ENCODE assay signal across 8 mouse cellular contexts in the genomic region with DNA sequence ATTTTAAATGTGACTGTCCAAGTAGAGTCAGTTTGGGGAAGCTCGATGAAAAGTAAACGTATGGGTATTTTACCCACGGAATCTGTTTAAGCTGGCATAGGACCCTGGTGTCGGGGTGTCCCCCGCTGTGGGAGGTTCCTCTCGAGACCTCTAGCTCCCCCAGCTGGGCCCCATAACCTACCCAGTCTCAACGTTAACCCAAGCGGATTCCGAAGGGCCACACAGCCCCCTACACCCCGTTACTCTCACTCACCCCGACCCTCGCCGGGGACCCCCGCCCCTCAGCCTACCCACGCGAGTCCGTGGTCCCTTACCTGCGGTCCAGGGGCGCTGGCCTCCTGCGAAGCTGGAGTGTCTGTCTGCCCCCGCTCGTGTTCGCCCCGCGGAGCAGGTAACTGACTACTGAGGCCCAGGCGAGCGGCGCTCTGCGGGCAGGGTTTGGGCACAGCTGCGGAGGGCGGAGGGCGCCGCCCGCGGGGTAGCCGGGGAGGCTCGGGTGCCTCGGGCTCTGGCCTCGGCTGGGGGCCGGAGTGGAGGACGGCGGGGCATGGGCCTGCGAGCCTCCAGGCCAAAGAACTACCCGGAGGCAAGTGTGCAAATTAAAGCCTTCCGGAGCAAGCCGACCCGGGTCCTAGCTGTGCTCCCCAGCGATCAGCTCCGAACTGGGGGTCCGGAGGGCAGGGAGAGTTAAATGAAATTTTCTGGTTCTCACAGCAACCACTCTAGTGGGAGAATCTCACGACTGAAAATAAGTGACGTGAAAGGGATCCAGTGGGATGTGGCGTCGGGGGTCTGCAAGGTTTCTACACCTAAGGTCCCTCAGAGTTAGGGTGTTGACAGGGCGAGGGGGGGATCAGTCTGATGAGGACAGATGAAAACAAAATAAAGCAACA.
A peak's percentile ranks its signal among the peaks of the same experiment; 100 is the strongest.
DNase-seq lines count a peak whose midpoint lies in the region; ATAC-seq lines count a peak whose summit lies in the region.

No protein-coding gene starts in this region.

- no peak for ATAC-seq in intestine, embryonic 16.5 days
- peak; percentile 51 for ATAC-seq in midbrain, embryonic 14.5 days (ENCODE audit: low FRiP score, low TSS enrichment)

- H3K4me2 ChIP-seq in intestine, embryonic 16.5 days (ENCODE audit: low read depth, low read length), result peak overlapping the region; percentile 99
- peak overlapping the region; percentile 99 for H3K4me2 ChIP-seq in midbrain, embryonic 14.5 days (ENCODE audit: low read length)

- intact Hi-C loops in gastrocnemius, postnatal 36 days (cut with DNase I), result no loop called here

- no peak overlapping the region for H3K9ac ChIP-seq in intestine, embryonic 16.5 days (ENCODE audit: low read depth, low read length)
- no peak overlapping the region for H3K9ac ChIP-seq in midbrain, embryonic 14.5 days (replicated peaks; ENCODE audit: low read length)

- WGBS in heart, embryonic 10.5 days, result 8% methylated on average over 55 of the region's 55 CpGs
- WGBS in intestine, embryonic 16.5 days, result 10% methylated on average over 55 of the region's 55 CpGs
- 6% methylated on average over 55 of the region's 55 CpGs for WGBS in midbrain, embryonic 14.5 days

- H3K27ac ChIP-seq in heart, embryonic 10.5 days, result no peak overlapping the region
- no peak overlapping the region for H3K27ac ChIP-seq in intestine, embryonic 16.5 days (ENCODE audit: low read length)
- no peak overlapping the region for H3K27ac ChIP-seq in midbrain, embryonic 14.5 days (replicated peaks; ENCODE audit: low read depth, low read length)

- peak overlapping the region; percentile 74 for H3K4me3 ChIP-seq in heart, embryonic 10.5 days
- H3K4me3 ChIP-seq in intestine, embryonic 16.5 days (ENCODE audit: low read length), result peak overlapping the region; percentile 65
- H3K4me3 ChIP-seq in midbrain, embryonic 14.5 days (replicated peaks; ENCODE audit: low read depth, low read length), result peak overlapping the region; percentile 58

- H3K36me3 ChIP-seq in heart, embryonic 10.5 days, result no peaks in the 10 kb centered on the region
- H3K36me3 ChIP-seq in intestine, embryonic 16.5 days (ENCODE audit: control insufficient read depth, insufficient read depth, low read length), result no peaks in the 10 kb centered on the region
- H3K36me3 ChIP-seq in midbrain, embryonic 14.5 days (ENCODE audit: control insufficient read depth, insufficient read depth, low read length), result no peaks in the 10 kb centered on the region

- peaks cover 28% of the 10 kb centered on the region for H3K27me3 ChIP-seq in heart, embryonic 10.5 days (ENCODE audit: insufficient read depth, poor library complexity, severe bottlenecking)
- H3K27me3 ChIP-seq in intestine, embryonic 16.5 days (replicated peaks; ENCODE audit: control insufficient read depth, insufficient read depth, low read length), result peaks cover 24% of the 10 kb centered on the region
- peaks cover 37% of the 10 kb centered on the region for H3K27me3 ChIP-seq in midbrain, embryonic 14.5 days (ENCODE audit: control insufficient read depth, insufficient read depth, low read length)

- DNase-seq in heart, embryonic 10.5 days (ENCODE audit: low spot score), result peak; percentile 73
- DNase-seq in heart, postnatal 4 days, result no peak
- peak; percentile 20 for DNase-seq in embryo, embryonic 9.5 days (ENCODE audit: extremely low spot score)
- peak; percentile 8 for DNase-seq in midbrain, embryonic 14.5 days
- DNase-seq in gastrocnemius, postnatal 36 days, result no peak
- DNase-seq in urinary bladder, postnatal 25 days (ENCODE audit: low spot score), result no peak
- DNase-seq in urinary bladder, postnatal 36 days (ENCODE audit: low spot score in 2 of 2), result no peak

- H3K4me1 ChIP-seq in heart, embryonic 10.5 days, result peaks cover 17% of the 10 kb centered on the region
- H3K4me1 ChIP-seq in intestine, embryonic 16.5 days (ENCODE audit: control insufficient read depth, insufficient read depth, low read length), result peaks cover 5% of the 10 kb centered on the region
- peaks cover 3% of the 10 kb centered on the region; the same call in 1 of the 2 replicates for H3K4me1 ChIP-seq in midbrain, embryonic 14.5 days (ENCODE audit: control insufficient read depth, insufficient read depth, low read length)

- no peaks in the 10 kb centered on the region for H3K9me3 ChIP-seq in heart, embryonic 10.5 days
- H3K9me3 ChIP-seq in intestine, embryonic 16.5 days (ENCODE audit: control insufficient read depth, low read length), result no peaks in the 10 kb centered on the region
- no peaks in the 10 kb centered on the region for H3K9me3 ChIP-seq in midbrain, embryonic 14.5 days (ENCODE audit: control insufficient read depth, low read length)

Comparison
In these comparisons a context has a peak if more than half of its experiments do, and no peak if none do; other contexts are left out.
1. DNase-seq: peak in heart, embryonic 10.5 days (single experiment), embryo, embryonic 9.5 days (single experiment) and midbrain, embryonic 14.5 days (single experiment); none in heart, postnatal 4 days (single experiment), gastrocnemius, postnatal 36 days (0 of 2), urinary bladder, postnatal 25 days (single experiment) and urinary bladder, postnatal 36 days (0 of 2).
2. Peak in every context shown above with its lines, with median percentiles within 50 percentile points of each other: H3K4me3 ChIP-seq.